Mouse (Mus musculus) adrenal gland, postnatal 25 days (tissue): Measurements from ENCODE around the gene Rd3l. TPM values are rescaled to one million over a fixed set of nuclear protein-coding genes. Genes with fewer than 3 reads are reported as not detected.
"Not testable (repeated sequence)": the region's sequence is repeated elsewhere in the genome, so short reads cannot be mapped to it uniquely, and the experiment has no call there.

Source experiments
- DNase-seq: peaks from one replicate; pipeline ENCODE4 v3.0.0; 2021; ENCODE audit warnings: mixed read lengths
- total RNA-seq: library from RNA; stranded (reverse); gene quantifications from 2 replicates; pipeline ENCODE4 v1.2.3, GENCODE M21; 2021

Gene Rd3l
- total RNA-seq, 1 experiment from 2014 or later: not detected

DNA sequence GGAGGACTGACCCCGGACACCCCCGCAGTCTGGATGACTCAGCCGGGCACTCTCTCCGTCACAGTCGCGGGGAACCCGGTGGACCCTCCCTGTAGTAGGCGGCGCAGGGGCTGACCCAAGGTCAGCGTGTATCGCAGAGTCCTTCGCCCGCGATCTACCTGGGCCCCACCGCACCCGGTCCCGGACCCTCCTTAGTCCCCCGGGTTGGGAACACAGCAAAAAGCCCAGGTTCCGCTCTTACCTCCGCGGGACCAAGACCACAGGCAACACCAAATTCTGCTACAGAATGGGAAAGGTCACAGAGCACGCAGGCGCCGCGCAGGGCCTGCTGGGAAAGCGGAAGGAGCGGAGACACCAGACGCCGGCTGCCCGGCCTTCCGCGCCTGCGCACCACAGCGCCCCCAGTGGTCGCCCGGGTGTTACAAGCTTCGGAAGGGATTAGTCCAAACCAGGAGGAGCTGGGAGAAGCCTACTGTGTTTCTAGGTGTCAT lies 14.4 kb downstream of the Rd3l start, which contains the start of gene Atp5mpl:
Gene Atp5mpl (minus strand): TSS at position 295 of the 491 bp plus-strand sequence.
- peak; percentile 99 for DNase-seq

GRCm38 (mm10) chr12:111963339-111963738 lies 17.8 kb downstream of the Rd3l start:
- DNase-seq: no peak

DNA sequence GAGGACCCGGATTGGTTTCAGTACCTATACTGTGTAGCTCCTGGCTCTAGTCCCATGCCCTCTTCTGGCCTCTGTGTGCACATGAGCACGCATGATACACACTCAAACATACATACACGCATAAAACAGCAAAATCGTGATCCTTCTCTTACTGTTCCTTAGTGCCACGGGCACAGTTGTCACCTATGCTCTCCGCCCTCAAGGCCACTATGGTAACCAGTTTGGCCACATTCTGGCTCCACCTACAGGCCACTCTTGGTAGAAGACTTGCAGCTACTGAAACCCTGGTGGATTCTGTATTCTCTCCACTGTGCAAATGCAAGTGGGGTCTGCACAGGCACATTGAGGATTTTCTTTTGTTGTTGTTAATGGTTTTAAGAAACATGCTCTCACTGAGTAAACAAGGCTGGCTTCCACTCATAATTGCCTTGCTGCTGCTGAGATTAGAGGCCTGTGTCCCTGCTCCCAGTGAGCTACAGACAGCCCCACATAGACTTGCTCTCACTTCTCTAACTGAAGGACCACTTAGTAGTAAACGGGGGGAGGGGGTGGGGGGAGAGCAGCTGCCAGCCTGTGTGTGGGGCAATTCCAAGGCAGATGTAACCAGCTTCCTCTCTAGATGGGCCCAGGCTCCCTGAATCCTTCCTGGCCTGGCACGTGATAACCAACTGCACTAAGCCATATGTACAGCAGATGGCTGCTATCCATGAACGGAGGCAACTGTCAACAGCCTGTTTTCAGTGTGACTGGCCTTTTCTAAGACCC lies 22.8 kb downstream of the Rd3l start:
- DNase-seq: peak; percentile 72

GRCm38 (mm10) chr12:111956173-111956572 lies 24.9 kb downstream of the Rd3l start:
- no peak for DNase-seq

GRCm38 (mm10) chr12:111951701-111952100 lies 29.4 kb downstream of the Rd3l start:
- no peak for DNase-seq

DNA sequence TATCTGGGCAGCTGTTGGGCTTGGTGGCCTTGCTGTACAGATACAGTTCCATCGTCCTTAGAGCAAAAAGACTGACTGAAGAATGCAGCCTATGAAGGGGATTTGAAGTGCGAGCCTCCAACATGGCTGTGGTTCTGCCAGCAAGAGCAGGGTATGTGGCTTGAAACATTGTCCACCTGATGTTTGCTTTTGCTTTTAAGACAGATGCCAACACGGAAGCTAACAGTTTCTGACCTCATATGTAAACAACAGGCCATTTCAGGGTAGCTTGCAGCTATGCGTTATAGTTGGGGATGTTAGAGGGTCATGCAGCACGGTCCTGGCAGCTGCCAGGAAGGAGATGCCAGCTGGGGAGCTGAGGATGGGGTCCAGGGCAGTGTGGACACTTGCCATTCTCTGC lies 30.6 kb downstream of the Rd3l start:
- no peak for DNase-seq

DNA sequence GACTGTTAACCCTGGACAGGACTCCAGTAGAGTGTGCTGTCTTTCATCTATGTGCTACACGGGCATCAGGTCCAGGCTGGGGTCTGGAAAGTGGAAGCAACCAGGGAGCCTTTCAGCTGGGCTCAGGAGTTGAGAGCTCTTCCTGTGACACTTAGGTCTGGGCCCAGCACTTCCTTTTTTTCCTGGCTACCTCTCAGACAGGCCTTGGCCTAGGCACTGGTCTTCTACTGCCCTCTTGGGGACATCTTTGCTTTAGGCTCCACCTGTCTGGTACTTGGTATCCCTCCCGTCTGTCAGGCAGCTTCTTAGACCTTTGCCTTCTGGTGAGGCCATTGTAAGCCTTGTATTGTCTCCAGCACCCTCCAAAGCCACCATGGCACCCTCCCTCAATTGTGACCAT lies 34.4 kb downstream of the Rd3l start:
- DNase-seq: no peak

- not testable (repeated sequence) for DNase-seq
These were observed 35.1 kb downstream of the Rd3l start for GRCm38 (mm10) chr12:111945765-111946655.

- no peak for DNase-seq
These were observed 36.0 kb downstream of the Rd3l start for GRCm38 (mm10) chr12:111945115-111945514.

DNA sequence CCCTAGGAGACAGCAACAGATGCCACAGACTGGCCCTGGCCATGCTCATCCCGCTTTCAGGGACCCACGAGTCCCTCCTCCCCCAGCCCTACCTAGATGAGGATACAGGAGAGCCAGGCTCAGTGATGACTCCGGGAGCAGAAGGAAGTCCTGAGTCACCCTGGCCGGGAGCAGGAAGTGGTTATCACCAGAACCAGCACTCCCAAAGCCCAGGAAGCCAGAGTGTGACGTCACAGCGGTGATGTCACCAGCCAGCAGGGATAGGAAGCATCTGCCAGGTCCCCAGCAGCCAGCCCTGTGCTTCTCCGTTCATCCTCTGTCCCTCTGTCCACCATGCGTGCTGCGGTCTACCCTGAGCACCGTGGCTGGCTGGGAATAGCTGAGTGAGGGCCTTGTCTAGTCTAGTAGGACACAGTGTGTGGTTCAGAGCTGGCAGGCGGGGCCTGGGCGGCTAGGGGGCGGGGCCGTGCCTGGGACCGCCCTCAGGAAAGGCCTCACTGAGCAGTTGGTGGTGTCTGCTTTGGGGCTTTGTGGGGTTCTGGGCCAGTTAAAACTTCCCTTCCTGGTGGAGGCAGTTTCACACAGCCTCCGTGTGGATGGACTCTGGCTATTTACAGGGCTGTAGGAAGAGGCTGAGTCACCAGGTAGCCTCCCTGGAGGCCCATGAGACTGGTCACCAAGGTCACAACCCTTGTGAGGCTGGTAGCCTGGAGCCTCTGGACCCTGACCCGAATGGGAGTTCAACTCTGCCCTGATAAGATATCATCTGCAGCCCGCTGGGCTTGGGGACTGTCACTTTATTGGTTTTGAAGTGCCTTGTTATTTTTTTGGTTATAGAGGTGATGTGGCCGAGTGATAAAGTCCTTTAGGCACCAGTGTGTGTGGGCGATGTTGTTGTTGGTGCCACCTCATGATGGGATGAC lies 36.8 kb downstream of the Rd3l start:
- not testable (repeated sequence) for DNase-seq

- no peak for DNase-seq
These were observed 37.6 kb downstream of the Rd3l start for GRCm38 (mm10) chr12:111943421-111944064.

GRCm38 (mm10) chr12:111938623-111939177 lies 42.4 kb downstream of the Rd3l start:
- DNase-seq: no peak

GRCm38 (mm10) chr12:111936706-111937550 lies 44.2 kb downstream of the Rd3l start:
- no peak for DNase-seq

- DNase-seq: no peak
These were observed 47.1 kb downstream of the Rd3l start for GRCm38 (mm10) chr12:111933971-111934370.

- peak; percentile 34 for DNase-seq
These were observed 47.9 kb downstream of the Rd3l start for GRCm38 (mm10) chr12:111933032-111933704.

GRCm38 (mm10) chr12:111932513-111932912 lies 48.6 kb downstream of the Rd3l start:
- DNase-seq: no peak

- DNase-seq: no peak
These were observed 49.6 kb downstream of the Rd3l start for GRCm38 (mm10) chr12:111931411-111932025.
